Mouse (Mus musculus) lung, postnatal 0 days (tissue): ENCODE results near the gene Mbtps1.

Source experiments
- CTCF ChIP-seq: IDR thresholded peaks from 2 replicates; pipeline ENCODE4 v1.5.1; 2016; ENCODE audit warnings: antibody characterized with exemption, mild to moderate bottlenecking
- EP300 ChIP-seq: IDR thresholded peaks from 2 replicates; pipeline ENCODE4 v1.6.1; 2016; ENCODE audit warnings: antibody characterized with exemption, mild to moderate bottlenecking, control low read depth

DNA sequence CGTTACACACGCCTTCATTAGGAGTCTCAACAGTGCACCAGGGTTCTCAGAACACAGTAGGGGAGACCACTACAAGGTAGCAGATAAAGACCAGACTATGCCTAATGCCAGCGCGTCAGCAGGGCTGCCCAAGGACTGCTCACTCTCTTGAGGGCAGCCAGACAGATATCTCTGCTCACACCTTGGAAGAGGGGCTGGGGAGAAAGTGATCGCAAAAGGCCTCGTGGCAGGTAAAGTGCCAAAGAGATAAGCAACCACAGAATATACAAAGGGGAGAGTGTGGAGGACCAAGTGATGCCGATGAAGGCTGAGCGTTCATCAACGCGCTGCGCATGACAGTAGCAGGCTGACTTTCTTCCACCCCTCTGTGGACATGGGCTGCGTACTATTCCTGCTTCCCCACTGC is 45.9 kb upstream of the Mbtps1 start:
- TF ChIP-seq CTCF (no peak), EP300 (no peak)
